Mouse (Mus musculus): Measurements from ENCODE around the gene Obsl1.
A peak's percentile ranks its signal among the peaks of the same experiment; 100 is the strongest.

Obsl1 gene

GRCm38 (mm10) chr1:75455433-75455832 is 50.8 kb downstream of the Obsl1 start:
- DNase-seq (ENCODE audit: low spot score) = no peak

- DNase-seq (ENCODE audit: low spot score) = no peak
Measured at GRCm38 (mm10) chr1:75451900-75452299, 54.4 kb downstream of the Obsl1 start.

DNA sequence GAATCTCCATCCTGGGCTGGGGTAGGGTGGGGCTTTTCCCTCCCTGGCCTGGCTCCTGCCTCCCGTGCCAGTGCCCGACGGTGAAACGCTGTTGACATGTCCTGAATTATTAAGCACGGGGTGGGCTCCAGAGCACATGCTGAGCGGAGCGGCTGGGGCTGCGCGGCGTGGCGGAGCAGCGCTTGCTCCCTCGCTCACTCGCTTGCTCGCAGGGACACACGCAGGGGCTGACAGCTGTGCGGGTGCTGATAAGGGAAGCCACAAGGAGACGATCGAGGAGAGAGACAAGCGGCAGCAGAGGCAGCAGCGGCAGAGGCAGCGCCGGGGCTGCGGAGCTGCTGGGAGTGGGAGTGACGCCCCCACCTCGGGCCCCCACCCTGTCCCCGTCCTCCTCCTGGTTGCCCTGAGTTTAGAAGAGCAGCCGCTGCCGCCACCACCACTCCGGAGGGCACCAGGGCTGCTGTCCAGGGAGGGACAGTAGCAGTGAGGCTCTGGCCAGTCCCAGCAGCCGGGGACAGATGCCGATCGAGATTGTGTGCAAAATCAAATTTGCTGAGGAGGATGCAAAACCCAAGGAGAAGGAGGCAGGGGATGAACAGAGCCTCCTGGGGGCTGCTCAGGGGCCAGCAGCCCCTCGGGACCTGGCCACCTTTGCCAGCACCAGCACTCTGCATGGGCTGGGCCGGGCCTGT is 55.8 kb downstream of the Obsl1 start, which contains the start of gene Asic4:
Asic4 (plus strand) TSS at position 123 of the 692 bp plus-strand sequence.
- DNase-seq (ENCODE audit: low spot score) = peak; percentile 56

DNA sequence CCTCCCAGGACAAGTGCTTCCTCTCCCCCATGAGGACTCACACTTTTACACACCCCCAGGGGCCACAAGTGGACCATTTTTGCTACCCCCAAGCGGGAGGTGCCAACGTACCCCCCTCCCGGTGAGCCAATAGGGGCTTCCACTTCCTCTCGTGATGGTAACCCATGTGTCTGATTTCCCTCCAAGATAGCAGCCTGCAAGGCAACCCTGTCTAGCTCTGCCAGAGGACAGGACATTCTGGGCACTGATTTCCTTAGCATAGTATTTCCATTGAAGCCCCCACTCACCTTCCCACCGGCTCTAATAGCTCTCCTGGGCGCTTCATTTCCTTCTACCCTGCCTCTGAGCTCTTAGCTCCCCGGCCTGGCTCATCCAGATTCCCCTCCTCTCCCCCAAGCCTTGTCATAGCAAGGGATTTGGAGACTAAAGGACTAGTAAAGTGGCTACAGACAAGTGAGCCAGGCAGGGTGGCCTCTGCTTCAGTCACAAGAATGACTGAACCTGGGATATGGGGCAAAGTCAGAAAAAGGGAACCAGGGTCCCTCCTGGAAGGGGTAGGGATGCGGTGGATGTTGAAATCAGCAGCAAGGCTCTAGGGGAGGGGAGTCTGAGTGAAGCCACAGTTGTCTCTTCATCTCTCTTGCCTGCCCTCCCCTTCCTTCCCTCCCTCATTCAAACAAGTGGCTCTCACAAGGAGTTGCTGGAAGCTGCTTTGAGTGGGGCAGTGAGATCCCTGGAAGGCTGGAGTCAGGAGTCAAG is 56.7 kb downstream of the Obsl1 start:
- no peak for DNase-seq (ENCODE audit: low spot score)

DNA sequence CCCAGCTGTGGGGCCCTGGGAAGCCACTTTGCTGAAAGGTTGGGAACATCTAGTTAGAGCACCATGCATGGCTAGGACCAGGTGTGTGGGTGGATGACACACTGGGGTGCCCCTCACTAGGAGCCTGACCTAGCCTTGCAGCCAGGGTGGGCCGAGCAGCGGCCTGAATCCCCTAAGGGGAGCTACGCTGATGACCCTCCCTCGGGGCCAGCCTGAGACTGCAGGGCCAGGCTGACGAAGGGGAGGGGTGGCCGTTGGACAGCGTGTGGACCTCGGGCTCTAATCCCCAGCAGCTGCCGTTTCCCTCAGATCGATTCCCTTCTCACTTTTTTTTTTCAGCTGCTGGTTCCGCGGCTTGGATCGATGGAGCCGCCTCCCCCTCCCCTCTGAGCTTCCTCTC is 57.3 kb downstream of the Obsl1 start:
- DNase-seq (ENCODE audit: low spot score) = peak; percentile 79

GRCm38 (mm10) chr1:75448052-75448431 is 58.2 kb downstream of the Obsl1 start:
- no peak for DNase-seq (ENCODE audit: low spot score)

GRCm38 (mm10) chr1:75447265-75448051 is 58.8 kb downstream of the Obsl1 start:
- DNase-seq (ENCODE audit: low spot score) = peak; percentile 74

DNA sequence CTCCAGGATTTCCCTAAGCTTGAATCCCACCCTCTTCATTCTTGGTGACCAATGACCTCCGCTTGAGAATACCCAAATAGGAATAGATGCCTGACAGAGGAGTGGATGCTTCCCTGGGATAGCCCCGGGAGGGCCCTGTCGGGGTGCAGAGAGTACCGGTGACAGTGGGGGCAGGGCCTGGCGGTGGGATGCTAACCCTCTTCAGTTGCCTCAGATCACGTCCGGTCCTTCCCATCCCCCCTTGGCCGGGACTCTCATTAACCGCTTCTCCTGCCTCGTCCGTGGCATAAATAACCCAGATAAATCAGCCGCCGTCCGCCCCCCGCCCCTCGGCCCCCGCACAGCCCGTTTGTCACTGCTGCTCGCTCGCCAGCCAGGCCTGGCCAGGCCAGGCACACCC is 59.6 kb downstream of the Obsl1 start:
- DNase-seq (ENCODE audit: low spot score) = peak; percentile 62

DNA sequence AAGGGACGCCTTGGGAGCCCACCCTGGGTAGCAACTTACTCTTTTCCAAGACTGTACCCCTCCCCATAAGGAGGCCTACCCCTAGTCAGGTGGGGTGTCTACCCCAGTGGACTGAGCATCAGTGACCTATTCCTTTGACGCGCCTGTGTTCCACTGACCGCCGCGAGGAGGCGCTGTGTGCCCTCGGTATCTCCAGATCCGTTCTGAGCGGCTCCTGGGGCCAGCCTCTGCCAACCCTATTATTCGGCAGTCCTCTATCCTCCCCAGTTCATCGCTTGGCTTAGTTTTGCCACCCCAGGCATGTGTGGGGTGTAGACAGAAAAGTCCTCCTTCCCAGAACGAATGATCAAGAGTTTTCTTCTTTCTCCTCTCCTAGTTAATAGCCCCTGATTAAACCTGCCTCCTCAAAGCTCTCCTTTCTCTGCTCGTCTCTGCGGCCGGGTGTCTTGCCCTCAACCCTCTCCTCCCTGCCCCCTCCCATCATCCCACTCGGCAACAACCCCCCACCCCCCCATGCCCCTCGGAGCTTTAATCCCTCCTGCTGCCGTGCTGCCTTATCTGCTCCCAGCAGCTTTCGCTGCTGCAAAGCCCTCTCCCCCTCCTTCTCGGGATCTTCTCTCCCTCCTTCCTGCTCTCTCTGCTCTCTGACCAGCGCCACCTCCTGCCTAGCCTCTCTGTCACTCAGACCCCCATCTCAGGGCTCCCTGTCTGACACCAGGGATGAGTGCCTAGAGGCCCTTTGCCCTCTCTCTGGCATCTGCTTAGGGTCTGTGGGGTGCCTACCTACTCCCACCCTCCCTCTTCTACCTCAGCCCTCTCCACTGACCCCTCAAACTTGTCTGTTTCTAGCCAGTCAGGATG is 60.3 kb downstream of the Obsl1 start:
- DNase-seq (ENCODE audit: low spot score) = peak; percentile 89

DNA sequence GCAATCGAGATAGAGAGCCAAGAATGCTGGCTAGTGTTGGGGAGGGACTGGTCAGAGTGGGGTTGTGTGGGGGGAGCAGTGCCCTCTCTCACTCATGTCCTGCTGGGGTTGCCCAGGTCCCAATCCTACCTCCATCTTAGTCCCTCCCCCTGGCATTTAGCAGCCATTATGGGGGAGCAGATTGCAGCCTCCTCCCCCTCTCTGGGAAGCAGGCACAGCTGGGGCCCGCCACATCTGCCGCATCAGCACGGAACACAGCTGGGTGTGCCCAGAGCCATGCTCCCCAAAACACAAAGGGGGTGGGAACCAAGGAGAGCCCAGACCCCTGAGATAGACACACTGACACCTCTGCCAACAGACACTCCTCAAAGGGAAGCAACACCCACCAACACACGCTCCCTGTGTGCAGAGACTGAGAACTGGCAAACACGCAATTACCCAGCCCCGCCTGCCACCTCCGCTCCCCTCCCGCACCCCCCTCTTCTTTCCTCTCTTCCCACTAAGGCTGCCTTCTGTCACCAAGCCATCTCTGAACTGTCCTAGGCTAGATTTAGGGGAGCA is 61.0 kb downstream of the Obsl1 start:
- DNase-seq (ENCODE audit: low spot score) = no peak

DNA sequence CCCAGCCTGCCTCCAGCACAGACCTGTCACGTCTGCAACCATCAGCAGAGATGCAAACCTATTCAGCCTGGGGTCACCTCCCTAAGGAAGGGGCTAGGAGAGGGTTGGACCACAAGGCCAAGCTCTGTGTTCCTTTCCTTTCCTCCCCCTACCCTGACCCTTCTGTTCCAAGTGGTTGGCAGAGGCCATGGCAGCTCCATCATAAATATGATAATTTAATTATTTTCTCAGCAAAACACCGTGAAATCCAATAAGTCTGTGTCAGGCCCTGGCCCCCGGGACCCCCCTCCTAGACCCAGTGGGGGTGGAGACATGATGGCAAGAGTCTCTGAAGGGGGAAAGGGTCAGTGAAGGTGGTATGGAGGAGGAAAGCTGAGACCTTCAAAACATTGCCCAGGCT is 62.0 kb downstream of the Obsl1 start:
- no peak for DNase-seq (ENCODE audit: low spot score)

DNA sequence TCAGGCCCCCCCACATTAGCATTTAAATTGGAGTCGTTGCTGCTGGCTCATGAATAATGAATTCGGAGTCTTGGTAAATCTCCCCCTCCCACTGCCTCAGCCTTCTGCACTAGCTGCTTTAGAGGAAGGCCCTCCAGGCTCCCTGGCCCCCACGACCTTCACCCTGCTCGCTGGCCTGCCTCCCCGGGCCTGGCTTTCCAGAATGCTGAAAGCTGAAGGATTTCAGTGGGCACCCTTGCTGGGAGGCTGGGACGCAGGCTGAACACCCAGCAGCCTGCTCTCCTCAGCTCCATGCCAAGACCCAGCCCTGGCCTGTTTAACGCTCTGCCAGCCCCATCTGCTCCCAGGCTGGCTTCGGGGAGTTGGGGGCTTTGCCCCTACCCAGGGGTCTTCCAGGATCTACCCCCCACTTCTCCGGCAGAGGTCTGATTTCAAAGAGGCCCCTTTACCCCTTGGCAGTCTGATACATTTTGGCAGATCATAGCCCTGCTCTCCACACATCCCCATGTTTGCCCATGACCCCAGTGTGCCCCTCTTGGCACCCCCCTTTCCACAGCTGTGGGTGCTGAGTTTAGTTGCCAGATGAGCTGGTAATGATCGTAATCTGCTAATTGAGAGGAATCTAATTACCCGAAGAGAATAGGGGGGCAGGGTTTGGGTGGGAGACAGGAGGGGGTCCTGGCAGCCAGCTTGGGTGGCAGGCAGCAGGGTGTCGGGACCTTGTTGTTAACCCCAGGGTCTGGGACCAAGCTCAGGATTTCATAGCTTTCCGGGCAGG is 62.8 kb downstream of the Obsl1 start:
- DNase-seq (ENCODE audit: low spot score) = no peak

- DNase-seq (ENCODE audit: low spot score) = no peak
Measured at GRCm38 (mm10) chr1:75442811-75443210, 63.4 kb downstream of the Obsl1 start.

- DNase-seq (ENCODE audit: low spot score) = no peak
Measured at GRCm38 (mm10) chr1:75442171-75442570, 64.1 kb downstream of the Obsl1 start.

DNA sequence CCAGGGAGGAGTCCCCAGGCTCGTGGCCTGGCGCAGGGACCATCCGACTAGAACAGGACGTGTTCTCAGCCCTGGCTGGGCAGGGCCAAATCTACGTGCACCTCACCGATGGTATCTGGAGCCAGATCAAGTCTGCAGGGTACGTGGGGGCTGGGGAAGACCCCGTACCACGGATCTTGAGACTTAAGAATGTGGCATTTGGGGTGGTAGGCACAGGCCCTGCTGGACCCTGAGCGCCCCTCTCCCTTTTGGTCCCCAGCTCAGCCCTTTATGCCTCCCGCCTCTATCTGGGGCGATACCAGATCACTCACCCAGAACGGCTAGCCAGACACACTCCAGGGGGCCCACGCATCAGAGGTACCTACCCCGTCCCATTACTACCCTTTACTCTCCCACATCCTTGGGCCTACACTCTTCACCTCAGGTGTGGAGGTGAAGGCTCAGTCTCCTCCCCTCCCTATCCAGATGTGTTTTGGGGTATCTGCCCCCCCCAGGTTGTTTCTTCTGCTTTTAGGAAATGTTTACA is 64.7 kb downstream of the Obsl1 start:
- DNase-seq (ENCODE audit: low spot score) = no peak

- no peak for DNase-seq (ENCODE audit: low spot score)
Measured at GRCm38 (mm10) chr1:75440661-75441060, 65.6 kb downstream of the Obsl1 start.

DNA sequence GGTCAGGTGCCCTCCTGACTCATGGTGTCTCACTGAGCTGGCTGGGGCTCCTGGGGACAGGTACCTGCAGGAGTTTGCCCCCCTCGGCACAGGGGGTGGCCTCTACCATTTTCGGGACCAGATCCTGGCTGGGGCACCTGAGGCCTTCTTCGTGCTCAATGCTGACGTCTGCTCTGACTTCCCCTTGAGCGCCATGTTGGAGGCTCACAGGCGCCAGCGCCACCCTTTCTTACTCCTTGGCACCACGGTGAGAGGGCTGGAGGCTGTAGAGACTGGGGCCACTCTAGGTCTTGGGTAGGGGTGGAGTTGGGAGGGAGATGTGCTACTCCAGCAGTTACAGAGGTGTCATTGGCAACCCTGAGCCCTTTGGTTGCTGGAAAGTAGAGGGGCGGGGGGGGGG is 67.5 kb downstream of the Obsl1 start:
- DNase-seq (ENCODE audit: low spot score) = no peak

DNA sequence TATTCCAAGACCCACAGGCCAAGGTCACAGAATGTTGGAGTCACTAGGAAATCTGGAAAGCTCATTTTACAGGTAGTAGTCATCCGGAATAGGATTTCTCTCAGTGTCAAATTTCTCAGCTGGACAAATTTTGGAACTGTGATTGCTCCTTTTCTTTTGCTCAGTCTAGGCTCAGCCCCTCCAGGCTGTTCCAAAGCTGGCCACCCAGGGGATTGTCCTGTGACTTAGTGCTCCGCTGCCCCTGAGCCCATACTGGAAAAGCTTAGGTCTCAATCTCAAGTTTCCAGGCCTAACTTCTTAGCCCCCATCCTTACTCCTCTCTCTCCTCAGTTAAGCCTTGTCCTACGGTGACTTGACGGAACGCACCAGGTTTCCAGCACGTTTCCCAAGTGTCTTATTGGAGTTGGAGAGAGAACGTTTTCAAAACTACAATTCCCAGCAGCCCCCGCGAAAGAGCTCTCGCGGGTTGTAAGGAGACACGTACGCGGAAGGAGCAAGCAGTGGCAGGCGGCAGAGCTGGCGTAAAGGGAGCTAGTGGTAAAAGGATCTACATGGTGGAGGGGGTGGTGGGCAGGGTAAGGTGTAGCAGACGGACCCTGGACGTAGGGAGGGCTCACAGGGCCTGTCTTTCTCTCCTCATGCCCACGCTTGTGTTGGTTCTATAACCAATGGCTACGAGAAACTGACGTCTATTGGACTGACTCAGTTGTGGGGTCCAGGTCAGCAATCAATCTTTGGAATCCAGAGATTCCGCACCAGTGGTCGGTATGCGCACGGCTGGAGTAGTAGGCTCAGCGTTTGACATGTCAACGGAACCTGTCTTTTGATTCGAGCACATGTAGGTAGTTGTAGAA is 70.5 kb downstream of the Obsl1 start, which contains the start of gene Gmppa:
Gmppa (plus strand) TSS at position 456 of the 854 bp plus-strand sequence.
- DNase-seq (ENCODE audit: low spot score) = peak; percentile 85
